Mouse (Mus musculus) stomach, postnatal 0 days (tissue): Measurements from ENCODE around the gene Muc4. TPM values are rescaled to one million over a fixed set of nuclear protein-coding genes. Genes with fewer than 3 reads are reported as not detected.

Experiments used
- ATAC-seq: fragments of 200-750 bp; cut with Nextera tagmentation; 2 replicates; pipeline ENCODE4 v1.8.0; 2017; ENCODE audit not compliant: low FRiP score, low TSS enrichment
- DNase-seq: peaks from one replicate; pipeline ENCODE4 v3.0.0-alpha.2; 2016; ENCODE audit warnings: low spot score
- H3K27ac ChIP-seq: fragments of 300-500 bp; sonication (generic); replicated peaks from 2 replicates; pipeline ENCODE4 v1.5.1; 2014; ENCODE audit warnings: mild to moderate bottlenecking, control low read depth
- H3K27me3 ChIP-seq: fragments of 300-500 bp; sonication (generic); 2 replicates; pipeline ENCODE4 v1.6.1; 2014; ENCODE audit warnings: low read length; ENCODE audit not compliant: control insufficient read depth, insufficient read depth
- H3K36me3 ChIP-seq: fragments of 300-500 bp; sonication (generic); 2 replicates; pipeline ENCODE4 v1.6.1; 2014; ENCODE audit warnings: low read length, mixed read lengths; ENCODE audit not compliant: control insufficient read depth, insufficient read depth
- H3K4me1 ChIP-seq: fragments of 300-500 bp; sonication (generic); replicated peaks from 2 replicates; pipeline ENCODE4 v1.6.1; 2014; ENCODE audit warnings: antibody characterized with exemption; ENCODE audit not compliant: control insufficient read depth, insufficient read depth
- H3K4me2 ChIP-seq: fragments of 300-500 bp; sonication (generic); replicated peaks from 2 replicates; pipeline ENCODE4 v1.6.1; 2014; ENCODE audit warnings: low read depth, mild to moderate bottlenecking, control low read depth, moderate library complexity
- H3K4me3 ChIP-seq: fragments of 300-500 bp; sonication (generic); 2 replicates; pipeline ENCODE4 v1.5.1; 2014; ENCODE audit warnings: low read depth, low read length, control low read depth
- H3K9ac ChIP-seq: fragments of 300-500 bp; sonication (generic); 2 replicates; pipeline ENCODE4 v1.6.1; 2014; ENCODE audit warnings: mild to moderate bottlenecking, low read length, control low read depth, mixed read lengths
- H3K9me3 ChIP-seq: fragments of 300-500 bp; sonication (generic); 2 replicates; pipeline ENCODE4 v1.6.1; 2016; ENCODE audit warnings: low read length; ENCODE audit not compliant: control insufficient read depth
- CTCF ChIP-seq: IDR thresholded peaks from 2 replicates; pipeline ENCODE4 v1.5.1; 2016; ENCODE audit warnings: antibody characterized with exemption, low read depth, mild to moderate bottlenecking, moderate library complexity
- EP300 ChIP-seq: optimal IDR thresholded peaks from 2 replicates; pipeline ENCODE3; 2016; ENCODE audit warnings: antibody characterized with exemption
- WGBS: fragments of 180-500 bp; shearing (Covaris S2); extraction: QIAGEN DNeasy Blood & Tissue Kit; methylation state at CpG from one replicate; pipeline ENCODE4 v1.1.7; 2014; 5-methylcytosine and 5-hydroxymethylcytosine counted together
- polyA plus RNA-seq: library from polyadenylated mRNA; unstranded; fragments of >200 nt; fragmentation: Nextera tagmentation; extraction: Ambion mirVana; gene quantifications from 2 replicates; pipeline ENCODE4 v1.2.1, GENCODE M21; 2015

Muc4 gene
- polyA plus RNA-seq, 1 experiment from 2014 or later = 2.5 TPM

GRCm38 (mm10) chr16:32728730-32729129 is 7.0 kb upstream of the Muc4 start:
- WGBS = 18% methylated on average over 1 of the region's 1 CpGs
- Histone ChIP-seq H3K4me2 (no peak overlapping the region), H3K27me3 (no peaks in the 10 kb centered on the region), H3K27ac (no peak overlapping the region), H3K9ac (no peak overlapping the region), H3K4me1 (no peaks in the 10 kb centered on the region), H3K4me3 (no peak overlapping the region), H3K9me3 (no peaks in the 10 kb centered on the region), H3K36me3 (no peaks in the 10 kb centered on the region)
- no peak for TF ChIP-seq EP300
- TF ChIP-seq CTCF = no peak
- DNase-seq = no peak
- peak; percentile 82 for ATAC-seq

- H3K27me3 ChIP-seq = no peaks in the 10 kb centered on the region
- TF ChIP-seq CTCF (no peak), EP300 (no peak)
- H3K27ac ChIP-seq = no peak overlapping the region
- no peak overlapping the region for H3K9ac ChIP-seq
- no peaks in the 10 kb centered on the region for H3K36me3 ChIP-seq
- no peak for ATAC-seq
- no peak overlapping the region for H3K4me3 ChIP-seq
- WGBS = 86% methylated on average over 3 of the region's 3 CpGs
- H3K4me2 ChIP-seq = no peak overlapping the region
- DNase-seq = no peak
- no peaks in the 10 kb centered on the region for H3K9me3 ChIP-seq
- H3K4me1 ChIP-seq = no peaks in the 10 kb centered on the region
Measured at GRCm38 (mm10) chr16:32733213-32733612, 2.5 kb upstream of the Muc4 start.

GRCm38 (mm10) chr16:32736022-32736421 is 336 bp downstream of the Muc4 start:
- Histone ChIP-seq H3K9ac (no peak overlapping the region), H3K4me3 (no peak overlapping the region), H3K4me2 (no peak overlapping the region), H3K9me3 (no peaks in the 10 kb centered on the region), H3K27me3 (no peaks in the 10 kb centered on the region), H3K27ac (peak overlapping the region; percentile 45), H3K4me1 (no peaks in the 10 kb centered on the region), H3K36me3 (no peaks in the 10 kb centered on the region)
- ATAC-seq (peak; percentile 73), DNase-seq (peak; percentile 69)
- WGBS = 18% methylated on average over 3 of the region's 3 CpGs
- TF ChIP-seq CTCF = no peak
- TF ChIP-seq EP300 = no peak

- TF ChIP-seq EP300 (no peak), CTCF (no peak)
- no peak overlapping the region for H3K4me3 ChIP-seq
- ATAC-seq = peak; percentile 46
- H3K4me1 ChIP-seq = no peaks in the 10 kb centered on the region
- H3K9ac ChIP-seq = no peak overlapping the region
- 72% methylated on average over 8 of the region's 8 CpGs for WGBS
- peak; percentile 34 for DNase-seq
- H3K36me3 ChIP-seq = no peaks in the 10 kb centered on the region
- H3K4me2 ChIP-seq = no peak overlapping the region
- no peaks in the 10 kb centered on the region for H3K9me3 ChIP-seq
- H3K27me3 ChIP-seq = no peaks in the 10 kb centered on the region
- H3K27ac ChIP-seq = peak overlapping the region; percentile 56
Measured at GRCm38 (mm10) chr16:32740003-32740663, 4.4 kb downstream of the Muc4 start.

- Histone ChIP-seq H3K9me3 (no peaks in the 10 kb centered on the region), H3K9ac (no peak overlapping the region), H3K4me3 (no peak overlapping the region), H3K4me2 (no peak overlapping the region), H3K27me3 (no peaks in the 10 kb centered on the region), H3K4me1 (no peaks in the 10 kb centered on the region), H3K27ac (no peak overlapping the region), H3K36me3 (no peaks in the 10 kb centered on the region)
- ATAC-seq = no peak
- 76% methylated on average over 9 of the region's 9 CpGs for WGBS
- TF ChIP-seq CTCF = no peak
- no peak for DNase-seq
Measured at GRCm38 (mm10) chr16:32741366-32741765, 5.7 kb downstream of the Muc4 start.

GRCm38 (mm10) chr16:32742712-32743111 is 7.0 kb downstream of the Muc4 start:
- H3K9ac ChIP-seq = no peak overlapping the region
- TF ChIP-seq EP300 (no peak), CTCF (no peak)
- H3K9me3 ChIP-seq = no peaks in the 10 kb centered on the region
- H3K27ac ChIP-seq = 0 out of 2 replicates have a peak overlapping the region, but pooled peaks have one; percentile 8
- ATAC-seq (peak; percentile 55; the same call in 1 of the 2 replicates), DNase-seq (no peak)
- 58% methylated on average over 2 of the region's 2 CpGs for WGBS
- H3K4me3 ChIP-seq = no peak overlapping the region
- no peaks in the 10 kb centered on the region for H3K27me3 ChIP-seq
- H3K4me1 ChIP-seq = no peaks in the 10 kb centered on the region
- H3K4me2 ChIP-seq = no peak overlapping the region
- H3K36me3 ChIP-seq = no peaks in the 10 kb centered on the region
